Comparison of ENCODE assay signal across 8 mouse cellular contexts in the genomic region with DNA sequence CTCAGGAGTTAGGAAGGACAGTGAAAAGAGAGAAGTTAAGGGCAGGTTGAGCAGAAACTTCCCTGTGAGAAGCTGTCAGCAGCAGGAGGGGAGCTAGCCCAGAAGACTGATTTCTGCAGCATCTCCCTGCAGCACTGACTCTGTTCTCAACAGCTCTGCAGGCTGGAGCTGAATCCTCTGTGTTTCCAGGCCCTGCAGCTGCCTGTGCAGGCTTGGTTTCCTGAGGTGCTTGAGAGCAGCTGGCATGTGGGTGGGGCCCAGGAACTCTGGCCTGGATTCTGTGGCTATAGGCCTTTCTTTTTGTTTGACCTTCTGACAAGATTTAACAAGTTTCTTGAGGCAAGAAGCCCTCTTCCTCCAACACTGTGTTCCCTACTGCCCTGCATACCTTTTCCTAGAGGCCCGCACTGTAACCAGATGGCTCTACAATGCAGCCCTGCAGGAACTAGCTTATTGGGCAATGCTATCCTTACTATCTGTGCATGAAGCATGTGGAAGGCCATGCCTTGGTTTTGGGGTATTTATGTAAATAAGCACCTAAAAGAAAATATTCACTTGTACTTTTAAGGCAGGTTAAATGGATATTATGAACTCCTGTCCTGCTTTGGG. TPM values are rescaled to one million over a fixed set of nuclear protein-coding genes. Genes with fewer than 3 reads are reported as not detected.
A peak's percentile ranks its signal among the peaks of the same experiment; 100 is the strongest.
DNase-seq lines count a peak whose midpoint lies in the region; ATAC-seq lines count a peak whose summit lies in the region.

No protein-coding gene starts in this region.

- peaks cover 11% of the 10 kb centered on the region for H3K4me1 ChIP-seq in embryonic facial prominence, embryonic 10.5 days
- H3K4me1 ChIP-seq in hindbrain, embryonic 12.5 days = peaks cover 7% of the 10 kb centered on the region
- H3K4me1 ChIP-seq in midbrain, embryonic 12.5 days = peaks cover 10% of the 10 kb centered on the region

- no peak overlapping the region for H3K4me3 ChIP-seq in embryonic facial prominence, embryonic 10.5 days
- no peak overlapping the region for H3K4me3 ChIP-seq in hindbrain, embryonic 12.5 days
- H3K4me3 ChIP-seq in midbrain, embryonic 12.5 days = no peak overlapping the region

- no peak overlapping the region for H3K9ac ChIP-seq in hindbrain, embryonic 12.5 days
- H3K9ac ChIP-seq in midbrain, embryonic 12.5 days (replicated peaks) = no peak overlapping the region

- no peaks in the 10 kb centered on the region for H3K27me3 ChIP-seq in embryonic facial prominence, embryonic 10.5 days (replicated peaks; ENCODE audit: low read depth, poor library complexity, severe bottlenecking)
- no peaks in the 10 kb centered on the region for H3K27me3 ChIP-seq in hindbrain, embryonic 12.5 days
- H3K27me3 ChIP-seq in midbrain, embryonic 12.5 days = no peaks in the 10 kb centered on the region

- H3K36me3 ChIP-seq in embryonic facial prominence, embryonic 10.5 days (replicated peaks) = no peaks in the 10 kb centered on the region
- H3K36me3 ChIP-seq in hindbrain, embryonic 12.5 days = no peaks in the 10 kb centered on the region
- no peaks in the 10 kb centered on the region for H3K36me3 ChIP-seq in midbrain, embryonic 12.5 days

- no peaks in the 10 kb centered on the region for H3K9me3 ChIP-seq in embryonic facial prominence, embryonic 10.5 days
- no peaks in the 10 kb centered on the region for H3K9me3 ChIP-seq in hindbrain, embryonic 12.5 days (replicated peaks)
- no peaks in the 10 kb centered on the region for H3K9me3 ChIP-seq in midbrain, embryonic 12.5 days

- 42% methylated on average over 1 of the region's 1 CpGs for WGBS in embryonic facial prominence, embryonic 10.5 days
- 39% methylated on average over 1 of the region's 1 CpGs for WGBS in hindbrain, embryonic 12.5 days
- WGBS in midbrain, embryonic 12.5 days = 64% methylated on average over 1 of the region's 1 CpGs

- H3K4me2 ChIP-seq in hindbrain, embryonic 12.5 days (replicated peaks) = no peak overlapping the region
- no peak overlapping the region for H3K4me2 ChIP-seq in midbrain, embryonic 12.5 days (replicated peaks)

- no peak overlapping the region for H3K27ac ChIP-seq in embryonic facial prominence, embryonic 10.5 days (replicated peaks)
- peak overlapping the region; percentile 35; the same call in 1 of the 2 replicates for H3K27ac ChIP-seq in hindbrain, embryonic 12.5 days
- peak overlapping the region; percentile 42 for H3K27ac ChIP-seq in midbrain, embryonic 12.5 days (replicated peaks)

- peak; percentile 14 to 36 for DNase-seq in kidney, postnatal 25 days
- no peak for DNase-seq in kidney, adult 18-20 months
- peak; percentile 38 for DNase-seq in embryonic facial prominence, embryonic 10.5 days (ENCODE audit: low spot score)
- no peak for DNase-seq in thymus, postnatal 14 days
- DNase-seq in kidney, adult 9 months = no peak

- ATAC-seq in hindbrain, embryonic 12.5 days (ENCODE audit: low FRiP score) = peak; percentile 58
- peak; percentile 83 for ATAC-seq in midbrain, embryonic 12.5 days (ENCODE audit: low FRiP score, low read depth)
- no peak for ATAC-seq in granulocyte monocyte progenitor cell, adult 5-6 weeks (replicated peaks; ENCODE audit: poor library complexity, severe bottlenecking)

RNA-seq across cellular contexts. Expression of gene Dip2c, which starts 53.1 kb away (rescaled TPM):
- 4.6 and 4.7 TPM in 2 replicates for polyA plus RNA-seq in embryonic facial prominence, embryonic 10.5 days (2016; fragmentation: Nextera tagmentation; extraction: Ambion mirVana)
- polyA plus RNA-seq in hindbrain, embryonic 12.5 days (2016; fragmentation: Nextera tagmentation; extraction: Ambion mirVana) = 12.7 and 13.2 TPM in 2 replicates
- polyA plus RNA-seq in midbrain, embryonic 12.5 days (2016; fragmentation: Nextera tagmentation; extraction: Ambion mirVana) = 13.2 and 13.4 TPM in 2 replicates
- 1.5 and 2.7 TPM in 2 replicates for total RNA-seq in granulocyte monocyte progenitor cell, adult 5-6 weeks (2014; fragmentation: Nextera tagmentation)
- 2.0 and 2.8 TPM in 2 replicates for total RNA-seq in granulocyte monocyte progenitor cell, adult 5-6 weeks (2017)

Comparison
In these comparisons a context has a peak if more than half of its experiments do, and no peak if none do; other contexts are left out.
1. DNase-seq: peak in kidney, postnatal 25 days (2 of 2) and embryonic facial prominence, embryonic 10.5 days (single experiment); none in kidney, adult 18-20 months (single experiment), thymus, postnatal 14 days (single experiment) and kidney, adult 9 months (single experiment).